In genomic region chr2:29700898-29701297, GRCm38 (mm10) we compare ENCODE assay signal across 31 mouse cellular contexts. TPM values are rescaled to one million over a fixed set of nuclear protein-coding genes. Genes with fewer than 3 reads are reported as not detected.
DNase-seq lines count a peak whose midpoint lies in the region; ATAC-seq and TF ChIP-seq lines count a peak whose summit lies in the region.
"Had no signal": no experiment of that assay in that cellular context is flagged by ENCODE, and none has a peak within 500 bp of the region (broad histone marks: within the 10 kb centered on the region; RNA-seq: fewer than 3 reads in every experiment).

No protein-coding gene starts in this region.

- in situ Hi-C loops in CH12.LX (cut with MboI; ENCODE audit: low pct_ligation_motif_present, low pct_unique_long_range_greater_than_20kb, low sequenced_read_pairs), result no loop called here

- 0 out of 2 replicates have a peak overlapping the region, but pooled peaks have one; percentile 17 for H3K27ac ChIP-seq in cerebellum, adult 2 months (ENCODE audit: insufficient read depth, low read length)
- H3K27ac ChIP-seq in CH12.LX (ENCODE audit: insufficient read depth, low read depth), result peak overlapping the region; percentile 20; the same call in 1 of the 2 replicates
- no peak overlapping the region for H3K27ac ChIP-seq in forebrain, embryonic 13.5 days
- H3K27ac ChIP-seq: embryonic facial prominence, embryonic 13.5 days; embryonic facial prominence, embryonic 15.5 days; forebrain, embryonic 10.5 days; forebrain, embryonic 12.5 days; forebrain, embryonic 15.5 days had no signal

- TF ChIP-seq POLR2A in cerebellum, adult 2 months (IDR thresholded peaks at IDR 0.05; ENCODE audit: borderline replicate concordance, insufficient read depth, low read length), result no peak
- TF ChIP-seq POLR2A in CH12.LX (IDR thresholded peaks at IDR 0.05; ENCODE audit: low read depth, low read length), result no peak

- no peak for ATAC-seq in forebrain, embryonic 13.5 days
- ATAC-seq: CD4-positive, CD25-positive, alpha-beta regulatory T cell, adult 4 months; forebrain, embryonic 15.5 days; forebrain, postnatal 0 days had no signal

- intact Hi-C loops in left cerebral cortex, postnatal 14 days (cut with DNase I), result no loop called here

- DNase-seq in cerebellum, adult 2 months, result no peak
- no peak for DNase-seq in cerebellum, adult 8-10 months
- DNase-seq in left cerebral cortex, postnatal 14 days (ENCODE audit: low spot score in 2 of 2), result peak; percentile 23 to 51
- DNase-seq in left cerebral cortex, adult 8-10 months (ENCODE audit: low spot score in 2 of 2), result no peak
- peak; percentile 53 to 63 for DNase-seq in right cerebral cortex, postnatal 10 days (ENCODE audit: low spot score in 2 of 2)
- no peak for DNase-seq in right cerebral cortex, postnatal 14 days
- no peak for DNase-seq in CH12.LX (ENCODE audit: extremely low read depth)
- DNase-seq: adrenal gland, adult 2 months; adrenal gland, postnatal 10 days; adrenal gland, postnatal 25 days; B cell, adult 2 months; cerebellum, adult 11 months; cerebellum, adult 18-20 months; cerebellum, adult 9-11 months; cerebellum, postnatal 36 days; embryo, embryonic 11 days; forebrain, postnatal 0 days had no signal

- H3K36me3 ChIP-seq in CH12.LX (replicated peaks in 1 of 2; ENCODE audit: control insufficient read depth in 1 of 2, insufficient read depth in 1 of 2, low read length in 1 of 2), result peaks cover 88 to 93% of the 10 kb centered on the region in 2 experiments
- peaks cover 97% of the 10 kb centered on the region for H3K36me3 ChIP-seq in forebrain, embryonic 13.5 days (ENCODE audit: poor library complexity, severe bottlenecking)

- dilution Hi-C loops in CH12.LX (cut with MboI; ENCODE audit: extremely low pct_ligation_motif_present, extremely low pct_unique_long_range_greater_than_20kb, low sequenced_read_pairs), result no loop called here

- no peak for TF ChIP-seq EP300 in CH12.LX (IDR thresholded peaks at IDR 0.05; ENCODE audit: low read length)

- no peak overlapping the region for H3K4me3 ChIP-seq in cerebellum, adult 2 months (replicated peaks; ENCODE audit: insufficient read depth, low read depth, low read length)
- H3K4me3 ChIP-seq in CH12.LX (replicated peaks in 1 of 3; ENCODE audit: low read depth in 2 of 3, low read length in 2 of 3, poor library complexity in 1 of 3), result peak overlapping the region in 1 of 3 experiments; percentile 39
- H3K4me3 ChIP-seq in forebrain, embryonic 13.5 days, result no peak overlapping the region
- H3K4me3 ChIP-seq: embryonic facial prominence, embryonic 13.5 days; embryonic facial prominence, embryonic 15.5 days; erythroblast, embryonic 14.5 days; forebrain, embryonic 10.5 days; forebrain, embryonic 12.5 days; forebrain, embryonic 15.5 days had no signal

- TF ChIP-seq RAD21 in CH12.LX (IDR thresholded peaks at IDR 0.05; ENCODE audit: low read depth, low read length), result no peak

- no peaks in the 10 kb centered on the region for H3K9me3 ChIP-seq in CH12.LX (replicated peaks; ENCODE audit: low read length)
- no peaks in the 10 kb centered on the region for H3K9me3 ChIP-seq in forebrain, embryonic 13.5 days (replicated peaks)
- H3K9me3 ChIP-seq: embryonic facial prominence, embryonic 13.5 days; embryonic facial prominence, embryonic 15.5 days; forebrain, embryonic 10.5 days; forebrain, embryonic 12.5 days; forebrain, embryonic 15.5 days had no signal

- H3K9ac ChIP-seq in CH12.LX (ENCODE audit: insufficient read depth, low read depth), result no peak overlapping the region
- H3K9ac ChIP-seq in forebrain, embryonic 13.5 days, result no peak overlapping the region
- H3K9ac ChIP-seq: embryonic facial prominence, embryonic 13.5 days; embryonic facial prominence, embryonic 15.5 days; forebrain, embryonic 12.5 days; forebrain, embryonic 15.5 days; forebrain, postnatal 0 days had no signal

- H3K79me2 ChIP-seq in CH12.LX (replicated peaks; ENCODE audit: control insufficient read depth, extremely low read depth, insufficient read depth, poor library complexity, severe bottlenecking), result peaks cover 22% of the 10 kb centered on the region

- H3K4me2 ChIP-seq in CH12.LX (ENCODE audit: insufficient read depth, low read depth, poor library complexity, severe bottlenecking), result no peak overlapping the region
- no peak overlapping the region for H3K4me2 ChIP-seq in forebrain, embryonic 13.5 days
- H3K4me2 ChIP-seq: embryonic facial prominence, embryonic 13.5 days; embryonic facial prominence, embryonic 15.5 days; forebrain, embryonic 12.5 days; forebrain, embryonic 15.5 days had no signal

- H3K27me3 ChIP-seq in cerebellum, adult 2 months (ENCODE audit: control insufficient read depth, insufficient read depth, low read length), result no peaks in the 10 kb centered on the region
- H3K27me3 ChIP-seq in CH12.LX (replicated peaks), result no peaks in the 10 kb centered on the region
- no peaks in the 10 kb centered on the region for H3K27me3 ChIP-seq in forebrain, embryonic 13.5 days
- H3K27me3 ChIP-seq: embryonic facial prominence, embryonic 13.5 days; embryonic facial prominence, embryonic 15.5 days; forebrain, embryonic 12.5 days; forebrain, embryonic 15.5 days had no signal

- TF ChIP-seq CTCF in cerebellum, adult 2 months (IDR thresholded peaks at IDR 0.05; ENCODE audit: borderline replicate concordance, insufficient read depth, low read depth, low read length), result no peak
- no peak for TF ChIP-seq CTCF in CH12.LX (conservative IDR thresholded peaks at IDR 0.05 in 1 of 2, IDR thresholded peaks at IDR 0.05 in 1 of 2; ENCODE audit: low read depth in 2 of 2, low read length in 2 of 2)

- peaks cover 37% of the 10 kb centered on the region for H3K4me1 ChIP-seq in cerebellum, adult 2 months (ENCODE audit: control insufficient read depth, insufficient read depth, low read length)
- peaks cover 66 to 100% of the 10 kb centered on the region in 2 experiments for H3K4me1 ChIP-seq in CH12.LX (ENCODE audit: control insufficient read depth in 1 of 2, insufficient read depth in 2 of 2)
- H3K4me1 ChIP-seq in forebrain, embryonic 13.5 days, result no peaks in the 10 kb centered on the region
- H3K4me1 ChIP-seq: embryonic facial prominence, embryonic 13.5 days; embryonic facial prominence, embryonic 15.5 days; forebrain, embryonic 10.5 days; forebrain, embryonic 12.5 days; forebrain, embryonic 15.5 days had no signal

TF ChIP-seq in CH12.LX, 34 proteins besides CTCF, POLR2A, EP300 and RAD21:
- TF ChIP-seq CHD1 (IDR thresholded peaks at IDR 0.05; ENCODE audit: low read depth, low read length) (no peak), ZKSCAN1 (IDR thresholded peaks at IDR 0.05; ENCODE audit: borderline replicate concordance, low read depth, low read length) (no peak), MEF2A (IDR thresholded peaks at IDR 0.05; ENCODE audit: borderline replicate concordance, low read depth, low read length) (no peak), USF1 (IDR thresholded peaks at IDR 0.05; ENCODE audit: low read depth, low read length) (no peak), NRF1 (IDR thresholded peaks at IDR 0.05; ENCODE audit: low read depth, low read length) (no peak), HCFC1 (IDR thresholded peaks at IDR 0.05; ENCODE audit: low read depth, low read length) (no peak), ZNF384 (IDR thresholded peaks at IDR 0.05; ENCODE audit: low read depth, low read length) (no peak), TCF12 (IDR thresholded peaks at IDR 0.05; ENCODE audit: low read depth, low read length) (no peak), MAZ (IDR thresholded peaks at IDR 0.05; ENCODE audit: low read depth, low read length) (no peak), KAT2A (IDR thresholded peaks at IDR 0.05; ENCODE audit: insufficient replicate concordance, low read length) (no peak), MXI1 (IDR thresholded peaks at IDR 0.05; ENCODE audit: low read depth, low read length) (no peak)

RNA-seq across cellular contexts. Expression of gene Gm13420, which starts 50.6 kb away (rescaled TPM):
- polyA plus RNA-seq in cerebellum, adult 2 months (2012; rRNA removed), result 0.19 and 0.28 TPM in 2 replicates
- 1 to 10 TPM; 2.3 TPM for total RNA-seq in left cerebral cortex, postnatal 14 days (2021)
- total RNA-seq in left cerebral cortex, adult 8-10 months (2022), result 1 to 10 TPM in 3 of 4 experiments, under 1 TPM in 1; 0.44 to 2.5 (median 1.4) TPM
- total RNA-seq in CH12.LX (2012; rRNA removed), result not detected in 2 replicates
- not detected in 2 replicates for total RNA-seq in CH12.LX (2014; rRNA removed)
- polyA plus RNA-seq in CH12.LX (2012; ENCODE audit: insufficient read length, low read depth), result not detected in 2 replicates
- not detected in 2 replicates for polyA plus RNA-seq in forebrain, embryonic 13.5 days (2015; fragmentation: Nextera tagmentation; extraction: Ambion mirVana)
- total RNA-seq: adrenal gland, adult 2 months; adrenal gland, postnatal 25 days; common myeloid progenitor, adult 5-6 weeks; MEL had no signal
- polyA plus RNA-seq: adrenal gland, adult 2 months; embryonic facial prominence, embryonic 13.5 days; embryonic facial prominence, embryonic 15.5 days; erythroblast, embryonic 14.5 days; forebrain, embryonic 10.5 days; forebrain, embryonic 12.5 days; forebrain, embryonic 15.5 days had no signal

RNA-seq across cellular contexts. Expression of gene Gm13547, which starts 58.2 kb away (rescaled TPM):
- not detected in 2 replicates for polyA plus RNA-seq in cerebellum, adult 2 months (2012; rRNA removed)
- not detected for total RNA-seq in left cerebral cortex, postnatal 14 days (2021)
- under 1 TPM in 1 of 4 experiments, not detected in 3; 0.63 TPM for total RNA-seq in left cerebral cortex, adult 8-10 months (2022)
- total RNA-seq in CH12.LX (2012; rRNA removed) (not detected in 2 replicates), CH12.LX (2014; rRNA removed) (not detected in 2 replicates)
- 0.60 TPM in 1 of 2 replicates, not detected in the other for polyA plus RNA-seq in CH12.LX (2012; ENCODE audit: insufficient read length, low read depth)
- 0.72 TPM in 1 of 2 replicates, not detected in the other for polyA plus RNA-seq in forebrain, embryonic 13.5 days (2015; fragmentation: Nextera tagmentation; extraction: Ambion mirVana)
- total RNA-seq: adrenal gland, adult 2 months; adrenal gland, postnatal 10 days; adrenal gland, postnatal 25 days; adrenal gland, postnatal 4 days; common myeloid progenitor, adult 5-6 weeks; ES-E14; forebrain, postnatal 0 days; MEL had no signal
- polyA plus RNA-seq: adrenal gland, adult 2 months; CD4-positive, CD25-positive, alpha-beta regulatory T cell, adult 4 months; embryonic facial prominence, embryonic 11.5 days; embryonic facial prominence, embryonic 13.5 days; embryonic facial prominence, embryonic 15.5 days; erythroblast, embryonic 14.5 days; forebrain, embryonic 10.5 days; forebrain, embryonic 12.5 days; forebrain, postnatal 0 days; frontal cortex, adult 2 months had no signal

Comparison
In these comparisons a context has a peak if more than half of its experiments do, and no peak if none do; other contexts are left out.
1. DNase-seq: peak in left cerebral cortex, postnatal 14 days (2 of 2) and right cerebral cortex, postnatal 10 days (2 of 2); none in cerebellum, adult 2 months (0 of 2), cerebellum, adult 8-10 months (single experiment), left cerebral cortex, adult 8-10 months (0 of 2), right cerebral cortex, postnatal 14 days (single experiment) and CH12.LX (single experiment).